Mouse (Mus musculus) T-helper 2 cell (primary cell): ENCODE data around the gene Acp1.

ENCODE experiments used
- in situ Hi-C: fragments of 300-600 bp; cut with MboI, MseI; formaldehyde crosslinking; loops from one replicate; pipeline ENCODE4 v1.15.1; 2025; ENCODE audit warnings: high pct_unique_total_duplicates

The Acp1 gene

GRCm38 (mm10) chr12:30911261-30912047, at the start of gene Acp1, which contains the start of gene Sh3yl1:
Gene Acp1 (minus strand): TSS chr12:30911589.
Gene Sh3yl1 (plus strand): TSS chr12:30911668.
- in situ Hi-C loops = no loop called here

- in situ Hi-C loops = no loop called here
These were observed 32.8 kb upstream of the Acp1 start for GRCm38 (mm10) chr12:30944197-30944596.

GRCm38 (mm10) chr12:30943057-30943986, 31.9 kb upstream of the Acp1 start:
- in situ Hi-C loops = no loop called here

- in situ Hi-C loops = no loop called here
These were observed 25.5 kb upstream of the Acp1 start for GRCm38 (mm10) chr12:30936899-30937298.

- in situ Hi-C loops = no loop called here
These were observed 21.9 kb upstream of the Acp1 start for GRCm38 (mm10) chr12:30933299-30933698.

- in situ Hi-C loops = no loop called here
These were observed 16.8 kb upstream of the Acp1 start for GRCm38 (mm10) chr12:30928182-30928581.

- in situ Hi-C loops = no loop called here
These were observed 11.0 kb upstream of the Acp1 start for GRCm38 (mm10) chr12:30922401-30922800.

- in situ Hi-C loops = no loop called here
These were observed 1.5 kb upstream of the Acp1 start for GRCm38 (mm10) chr12:30912840-30913239.

GRCm38 (mm10) chr12:30912048-30912381, 626 bp upstream of the Acp1 start:
- in situ Hi-C loops = no loop called here

GRCm38 (mm10) chr12:30910860-30911259, 529 bp downstream of the Acp1 start:
- in situ Hi-C loops = no loop called here

- in situ Hi-C loops = no loop called here
These were observed 1.5 kb downstream of the Acp1 start for GRCm38 (mm10) chr12:30909881-30910280.

- in situ Hi-C loops = no loop called here
These were observed 2.7 kb downstream of the Acp1 start for GRCm38 (mm10) chr12:30908658-30909057.

GRCm38 (mm10) chr12:30897039-30897438, 14.3 kb downstream of the Acp1 start:
- in situ Hi-C loops = no loop called here

- in situ Hi-C loops = no loop called here
These were observed 20.0 kb downstream of the Acp1 start for GRCm38 (mm10) chr12:30891438-30891837.

GRCm38 (mm10) chr12:30890067-30890466, 21.3 kb downstream of the Acp1 start:
- in situ Hi-C loops = no loop called here

- in situ Hi-C loops = loop anchor here (5.0 kb wide), 1 partner anchor 286 kb away; no protein-coding TSS in a partner anchor
These were observed 23.4 kb downstream of the Acp1 start for GRCm38 (mm10) chr12:30888003-30888402.

- in situ Hi-C loops = loop anchor here (5.0 kb wide), 1 partner anchor 284 kb away; no protein-coding TSS in a partner anchor
These were observed 25.5 kb downstream of the Acp1 start for GRCm38 (mm10) chr12:30885891-30886290.

- in situ Hi-C loops = loop anchor here (5.0 kb wide), 1 partner anchor 282 kb away; no protein-coding TSS in a partner anchor
These were observed 26.7 kb downstream of the Acp1 start for GRCm38 (mm10) chr12:30884622-30885230.

GRCm38 (mm10) chr12:30883986-30884621, 27.3 kb downstream of the Acp1 start, which contains the start of gene Alkal2:
Gene Alkal2 (plus strand): TSS chr12:30884322.
- in situ Hi-C loops = no loop called here

GRCm38 (mm10) chr12:30883592-30883985, 27.8 kb downstream of the Acp1 start:
- in situ Hi-C loops = no loop called here

GRCm38 (mm10) chr12:30879447-30879846, 31.9 kb downstream of the Acp1 start:
- in situ Hi-C loops = no loop called here
